Mouse (Mus musculus): ENCODE data around the gene Igfn1.

Gene Igfn1

DNA sequence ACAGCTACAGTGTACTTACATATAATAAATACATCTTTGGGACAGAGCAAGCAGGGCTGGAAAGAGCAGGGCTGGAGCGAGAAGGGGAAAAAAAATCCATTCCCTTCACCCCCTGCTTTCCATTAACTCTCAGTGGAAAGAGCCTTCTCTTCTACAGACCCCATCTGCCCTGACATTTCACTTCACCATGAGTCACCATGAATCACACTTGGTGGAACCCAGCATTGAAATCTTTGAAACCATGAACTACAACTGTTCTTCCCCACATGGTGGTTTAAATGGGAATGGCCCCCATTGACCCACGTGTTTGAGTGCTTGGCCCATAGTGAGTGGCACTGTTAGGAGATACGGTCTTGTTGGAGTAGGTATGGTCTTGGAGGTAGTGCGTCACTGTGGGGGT, 4.1 kb upstream of the Igfn1 start:
- intact Hi-C loops (cut with DNase I) = no loop called here

DNA sequence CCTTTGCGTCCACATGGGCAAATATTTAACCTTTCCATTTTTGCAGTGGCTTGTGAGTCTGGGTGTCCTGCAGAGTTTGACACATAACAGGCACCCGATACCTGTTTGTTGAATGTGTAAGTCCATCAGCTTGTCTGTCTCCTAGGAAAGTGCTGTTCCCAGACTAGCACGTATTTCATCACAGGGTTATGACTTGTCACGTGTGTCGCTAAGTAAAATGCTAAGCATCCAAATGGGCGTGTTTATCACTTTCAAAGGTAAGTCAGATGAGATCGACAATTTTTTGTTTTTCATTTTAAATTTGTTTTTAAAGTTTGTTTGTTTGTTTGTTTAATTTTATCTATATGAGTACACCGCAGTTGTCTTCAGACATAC, 2.0 kb upstream of the Igfn1 start:
- intact Hi-C loops (cut with DNase I) = loop anchor here (5.0 kb wide), 1 partner anchor 51 kb away; no protein-coding TSS in a partner anchor

DNA sequence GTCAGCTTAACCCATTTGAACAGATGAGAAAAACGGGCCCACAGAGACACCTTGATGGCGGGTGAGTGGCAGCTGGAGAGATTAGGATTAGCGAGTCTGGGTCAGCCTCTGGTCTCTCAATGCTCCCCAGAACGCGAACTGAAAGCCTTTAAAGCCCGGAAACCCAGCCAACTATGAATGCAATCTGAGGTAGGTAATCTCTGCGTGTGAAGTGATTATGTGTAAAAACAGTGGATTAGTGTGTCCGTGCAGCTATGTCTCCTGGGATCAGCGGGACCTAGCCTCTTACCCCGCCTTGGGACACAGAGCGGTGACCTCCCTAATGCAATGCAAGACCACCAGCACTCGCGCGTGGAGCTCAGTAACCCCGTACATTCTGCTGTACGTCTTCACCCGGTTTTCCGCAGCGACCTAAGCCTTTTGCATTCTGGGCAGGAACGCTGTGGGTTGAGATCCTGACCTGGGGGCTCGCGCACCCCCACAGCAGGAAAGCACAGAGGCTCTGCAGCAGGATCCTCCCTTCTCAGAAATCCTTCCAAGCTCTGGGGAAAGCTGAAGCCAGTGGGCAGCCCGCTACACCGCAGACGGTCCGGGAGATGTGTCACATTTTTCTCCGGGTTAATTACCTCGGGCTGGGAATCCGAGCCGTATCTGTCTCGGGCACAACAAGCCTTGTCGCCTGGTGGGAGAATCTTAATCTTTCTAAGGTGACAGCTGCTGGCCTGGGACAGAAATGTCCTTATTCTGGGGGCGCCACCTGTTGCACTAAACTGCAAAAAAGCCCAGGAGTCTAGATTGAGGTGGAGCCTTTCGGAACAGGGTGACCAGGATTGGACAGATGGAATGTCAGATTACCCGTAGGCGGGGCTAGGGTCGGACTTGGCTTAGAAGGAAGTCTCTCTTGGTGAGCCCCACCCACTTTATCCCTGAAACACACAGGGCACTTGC, 1.3 kb upstream of the Igfn1 start, which contains the start of gene Tmem9:
TSS of gene Tmem9 (plus strand) at position 940 of the 948 bp plus-strand sequence.
- intact Hi-C loops (cut with DNase I) = loop anchor here (5.0 kb wide), 1 partner anchor 50 kb away; no protein-coding TSS in a partner anchor

DNA sequence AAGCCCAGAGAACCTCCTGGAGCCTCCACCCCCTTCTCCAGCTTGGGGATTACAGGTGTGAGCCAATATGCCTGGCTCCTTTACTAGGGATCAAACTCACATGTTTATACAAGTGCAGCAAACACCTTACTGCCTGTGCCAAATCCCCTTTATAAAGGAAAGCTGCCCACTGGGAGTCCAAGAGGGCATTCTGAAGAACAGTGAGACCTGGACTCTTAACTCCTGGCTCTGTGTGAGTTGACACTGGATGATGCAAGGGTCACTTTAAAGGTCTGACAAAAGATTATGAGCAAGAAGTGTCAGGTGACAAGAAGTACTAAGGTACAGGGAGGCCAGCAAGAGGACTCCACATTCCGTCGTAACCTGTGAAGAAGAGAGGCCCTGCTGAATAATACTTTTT, 4.7 kb downstream of the Igfn1 start:
- intact Hi-C loops (cut with DNase I) = no loop called here

DNA sequence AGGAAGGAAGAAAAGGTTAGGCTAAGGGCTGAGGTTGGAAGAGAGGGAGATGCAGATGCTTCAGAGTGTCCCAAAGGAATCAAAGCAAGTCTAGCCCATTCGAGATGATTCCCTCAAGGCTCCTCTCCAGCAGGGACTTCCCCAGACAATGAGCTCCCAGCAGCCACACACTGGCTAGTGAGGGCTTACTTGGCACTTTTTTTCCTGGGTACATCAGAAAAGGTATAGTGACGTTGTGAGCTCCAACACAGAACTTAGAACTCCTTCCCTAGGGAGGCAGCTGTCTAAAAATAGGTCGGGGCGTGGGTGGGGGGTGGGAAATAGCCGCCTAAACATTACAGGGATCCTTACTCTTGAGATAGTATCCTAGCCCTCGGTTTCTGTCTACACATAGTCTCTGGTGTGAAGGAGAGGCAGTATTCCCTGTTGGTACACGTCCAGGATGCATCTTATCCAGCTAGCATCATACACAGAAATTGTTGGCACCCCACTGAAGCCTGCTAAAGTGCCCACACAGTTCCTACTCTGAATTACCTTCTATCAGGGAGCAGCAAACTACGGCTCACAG, 6.3 kb downstream of the Igfn1 start:
- intact Hi-C loops (cut with DNase I) = no loop called here

DNA sequence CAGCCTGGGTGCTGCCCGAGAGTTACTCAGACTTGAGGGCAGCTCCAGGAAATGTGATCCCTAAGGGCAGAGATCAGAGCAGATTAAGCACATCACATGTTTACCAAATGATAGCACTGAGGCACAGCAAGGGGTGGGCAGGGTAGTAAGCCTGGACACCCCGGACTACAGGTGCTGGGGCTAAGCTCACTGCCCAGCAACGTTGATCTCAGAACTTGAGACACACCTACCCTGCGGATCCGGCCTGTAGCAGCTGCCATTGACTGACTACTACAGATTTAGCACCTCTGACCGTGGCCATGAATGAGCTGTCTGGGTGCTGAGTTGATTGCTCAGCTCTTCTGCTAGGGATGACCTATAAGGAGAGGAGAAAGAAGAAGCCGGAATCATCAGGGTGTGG, 8.6 kb downstream of the Igfn1 start:
- intact Hi-C loops (cut with DNase I) = no loop called here

DNA sequence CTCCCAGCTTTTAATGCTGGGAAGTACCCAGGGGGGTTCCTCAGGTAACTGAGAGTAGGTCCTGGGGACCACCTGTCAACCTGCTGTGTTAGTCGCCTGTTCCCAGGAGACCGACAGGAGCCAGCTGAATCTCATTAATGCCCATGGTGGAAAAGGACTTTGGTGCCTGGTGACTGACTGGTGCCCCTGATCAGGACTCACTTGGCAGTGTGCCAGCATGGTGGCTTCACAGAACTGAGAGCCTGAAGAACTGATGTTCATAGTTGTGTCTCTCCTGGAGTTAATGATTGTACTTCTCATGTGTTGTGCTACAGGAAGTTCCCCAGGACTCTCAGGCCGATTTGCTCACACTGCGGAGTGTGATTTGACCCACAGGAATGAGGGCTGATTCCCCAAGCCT, 12.7 kb downstream of the Igfn1 start:
- intact Hi-C loops (cut with DNase I) = no loop called here

DNA sequence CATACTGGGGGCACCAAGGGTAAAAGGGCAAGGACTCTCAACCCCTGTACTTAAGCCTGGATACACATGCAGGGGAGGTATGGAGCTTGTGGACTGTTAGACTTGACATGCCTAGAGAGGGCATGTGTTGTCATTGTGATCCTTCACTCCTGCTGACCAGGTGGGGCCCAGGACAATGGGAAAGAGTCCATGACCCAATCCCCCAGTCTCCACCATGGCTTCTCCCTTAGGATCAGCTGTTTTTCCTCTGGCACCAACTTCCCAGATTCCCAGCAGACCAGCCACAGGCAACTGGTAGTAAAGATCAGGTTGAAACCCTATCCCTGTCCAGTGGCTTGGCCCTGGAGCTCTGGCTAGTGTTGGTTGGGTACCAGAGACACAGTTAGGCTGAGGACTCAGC, 16.3 kb downstream of the Igfn1 start:
- intact Hi-C loops (cut with DNase I) = no loop called here

DNA sequence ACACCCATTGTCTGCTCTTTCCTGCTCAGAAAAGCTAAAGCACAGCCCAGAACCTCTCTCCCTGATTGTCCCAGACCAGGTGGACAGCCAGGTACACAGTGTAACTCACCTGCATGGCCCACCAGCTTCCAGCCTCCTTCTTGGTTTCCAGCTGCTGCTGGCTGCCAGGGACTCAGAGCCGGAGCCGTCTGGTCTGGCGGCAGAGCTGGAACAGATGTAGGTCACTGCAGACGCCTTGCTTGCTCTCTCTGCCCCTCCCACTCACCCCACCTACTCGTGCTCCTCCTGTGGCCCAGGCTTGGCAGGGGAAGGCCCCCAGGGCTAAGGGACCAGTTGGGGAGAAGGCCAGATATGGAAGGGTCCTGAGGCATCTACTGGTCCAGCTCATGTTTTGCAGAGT, 22.0 kb downstream of the Igfn1 start:
- intact Hi-C loops (cut with DNase I) = no loop called here

DNA sequence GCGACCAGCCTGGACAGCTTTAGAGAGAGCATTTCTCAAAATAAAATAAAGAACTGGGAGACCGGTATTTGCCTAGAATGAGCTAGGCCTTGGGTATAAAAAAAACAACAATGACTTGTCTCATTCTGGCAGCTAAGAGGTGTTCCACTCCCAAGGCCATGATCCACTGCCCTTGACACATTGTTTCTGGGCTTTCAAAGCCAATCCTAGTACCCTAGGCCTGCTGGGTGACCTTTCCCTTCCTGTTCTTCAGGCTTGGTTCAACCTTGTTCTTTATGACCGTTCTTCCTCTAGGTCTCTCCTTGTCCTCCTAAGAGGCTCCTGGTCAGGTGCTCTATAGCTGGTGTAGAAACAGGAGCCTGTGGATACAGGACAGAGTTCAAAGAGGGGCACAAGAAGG, 33.6 kb downstream of the Igfn1 start:
- intact Hi-C loops (cut with DNase I) = no loop called here

DNA sequence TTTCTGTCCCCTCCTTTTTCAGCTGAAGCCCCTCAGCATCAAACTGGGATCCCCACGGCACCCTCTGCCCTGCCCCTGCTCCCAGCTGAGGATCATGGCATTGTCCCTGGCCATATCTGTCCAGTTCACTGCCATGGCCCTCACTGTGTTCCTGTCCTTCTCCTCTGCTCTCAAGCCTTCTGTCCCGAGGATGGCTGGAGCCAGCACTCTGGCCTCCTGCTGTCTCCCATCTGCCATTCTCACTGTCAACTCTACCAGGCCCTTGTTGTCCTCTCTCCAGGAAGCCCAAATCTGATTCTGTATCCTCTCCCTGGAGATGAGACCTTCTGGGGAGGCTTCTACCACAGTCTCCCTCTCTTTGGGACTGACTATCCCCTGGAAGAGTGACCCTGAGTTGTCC, 35.7 kb downstream of the Igfn1 start:
- intact Hi-C loops (cut with DNase I) = no loop called here

DNA sequence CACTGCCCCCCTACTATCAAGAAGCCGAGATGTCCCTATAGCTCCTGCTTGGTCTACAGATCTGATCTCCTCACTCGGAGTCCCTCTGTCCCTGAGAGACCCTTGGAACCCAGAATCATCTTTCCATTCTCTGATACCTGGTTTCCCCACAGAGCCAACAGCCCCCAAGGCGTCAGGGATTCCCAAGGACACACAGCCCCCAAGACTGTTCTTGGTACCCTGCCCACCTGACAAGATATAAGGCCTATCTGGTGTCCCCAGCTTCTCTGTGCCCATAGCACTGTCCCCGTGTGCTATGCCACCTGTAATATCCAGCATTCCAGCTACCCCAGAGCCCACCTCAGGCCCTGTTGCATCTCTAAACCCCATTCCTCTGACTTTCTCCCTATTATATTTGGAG, 38.4 kb downstream of the Igfn1 start:
- intact Hi-C loops (cut with DNase I) = no loop called here

DNA sequence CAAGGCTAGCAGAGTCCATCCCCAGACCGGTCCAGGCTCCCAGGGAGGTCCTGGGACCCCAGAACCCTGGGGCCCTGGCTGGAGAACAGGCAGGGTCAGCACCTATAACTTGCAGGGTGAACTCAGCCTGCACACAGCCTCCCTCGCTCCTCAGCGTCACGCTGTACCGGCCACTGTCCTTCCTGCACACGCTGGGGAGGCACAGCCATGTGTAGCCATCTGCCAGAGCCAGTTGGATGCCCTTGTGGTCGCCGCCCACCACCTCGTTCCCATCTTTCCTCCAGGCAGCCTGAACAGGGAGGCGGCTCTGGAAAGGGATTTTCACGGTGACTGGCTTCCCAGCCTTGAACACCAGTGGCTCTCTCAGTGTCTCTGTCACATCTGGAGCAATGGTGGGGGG, 41.6 kb downstream of the Igfn1 start:
- intact Hi-C loops (cut with DNase I) = no loop called here

DNA sequence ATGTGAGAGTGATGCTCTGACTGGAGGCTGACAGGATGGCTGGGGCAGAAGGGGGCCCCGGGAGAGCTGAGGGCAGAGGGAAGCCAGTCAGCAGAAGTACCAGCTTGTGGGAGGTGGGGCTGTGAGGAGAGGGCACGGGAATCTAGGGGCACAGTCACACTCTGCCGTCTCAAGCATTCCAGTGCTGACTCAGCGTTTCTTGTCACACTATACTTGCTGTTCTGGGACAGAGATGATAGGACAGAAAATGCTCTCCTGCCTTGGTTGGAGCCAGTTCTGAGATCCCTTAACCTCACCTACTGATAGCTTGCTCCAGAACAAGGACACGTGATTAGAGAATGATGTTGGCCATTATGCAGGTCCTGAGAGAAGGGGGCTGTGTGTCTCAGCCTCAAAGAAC, 43.0 kb downstream of the Igfn1 start:
- intact Hi-C loops (cut with DNase I) = no loop called here

DNA sequence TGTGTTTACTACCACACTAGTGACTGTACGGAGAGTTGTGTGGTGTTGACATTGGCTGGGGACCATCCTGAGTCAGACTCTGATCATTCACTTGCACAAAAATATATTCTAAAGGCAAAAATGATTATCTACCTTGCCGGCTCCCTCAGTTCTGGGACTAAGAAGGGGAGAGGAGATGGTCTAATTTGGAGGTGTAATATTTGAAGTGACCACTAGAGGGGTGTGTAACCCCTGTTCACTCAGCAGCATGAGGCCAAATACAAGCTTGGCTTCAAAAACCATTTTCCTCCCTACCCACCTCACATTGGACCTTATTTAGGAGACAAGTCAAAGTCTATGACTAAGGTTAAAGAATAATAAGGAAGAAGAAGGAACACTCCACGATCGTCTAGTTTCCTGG, 47.7 kb downstream of the Igfn1 start:
- intact Hi-C loops (cut with DNase I) = loop anchor here (5.0 to 10.0 kb wide), 2 partner anchors 49 to 86 kb away; partner anchors contain the start of genes Igfn1 and Tmem9

DNA sequence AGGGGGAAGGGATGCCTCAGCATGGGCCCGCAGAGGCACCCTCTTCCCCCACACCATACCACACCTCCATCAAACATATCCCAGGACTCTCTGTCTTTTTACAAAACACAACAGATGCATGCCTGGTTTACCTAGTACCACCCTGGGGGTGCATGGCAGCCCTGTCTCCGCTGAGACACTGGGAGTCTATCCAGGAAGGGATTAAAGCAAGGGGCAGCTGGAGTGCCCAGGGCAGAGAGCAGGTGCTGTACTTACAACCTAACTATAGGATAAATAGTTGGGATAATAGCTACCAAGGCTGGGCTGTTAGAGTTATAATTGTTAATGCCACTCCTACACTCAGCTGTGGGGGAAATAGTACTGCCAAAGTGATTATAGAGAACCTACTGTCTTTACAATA, 57.3 kb downstream of the Igfn1 start:
- intact Hi-C loops (cut with DNase I) = no loop called here

DNA sequence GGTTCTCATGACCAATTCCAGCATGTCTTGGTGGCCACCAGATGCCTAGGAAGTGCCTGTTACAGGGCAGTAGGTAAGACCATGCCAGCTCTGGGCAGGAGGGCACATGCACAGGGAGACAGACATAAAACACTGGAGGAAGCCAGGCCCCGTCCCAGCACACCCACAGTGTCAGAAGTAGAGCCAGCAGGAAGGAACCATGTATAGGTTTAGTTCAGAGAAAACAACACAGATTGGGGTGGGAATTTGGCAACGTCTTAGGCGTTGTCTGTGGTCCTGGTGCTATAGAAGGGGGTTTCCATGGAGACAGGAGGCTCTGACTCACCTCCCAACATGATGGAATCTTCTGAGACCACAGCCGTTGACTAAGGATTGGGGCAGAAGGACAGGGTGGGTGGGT, 59.9 kb downstream of the Igfn1 start:
- intact Hi-C loops (cut with DNase I) = no loop called here

DNA sequence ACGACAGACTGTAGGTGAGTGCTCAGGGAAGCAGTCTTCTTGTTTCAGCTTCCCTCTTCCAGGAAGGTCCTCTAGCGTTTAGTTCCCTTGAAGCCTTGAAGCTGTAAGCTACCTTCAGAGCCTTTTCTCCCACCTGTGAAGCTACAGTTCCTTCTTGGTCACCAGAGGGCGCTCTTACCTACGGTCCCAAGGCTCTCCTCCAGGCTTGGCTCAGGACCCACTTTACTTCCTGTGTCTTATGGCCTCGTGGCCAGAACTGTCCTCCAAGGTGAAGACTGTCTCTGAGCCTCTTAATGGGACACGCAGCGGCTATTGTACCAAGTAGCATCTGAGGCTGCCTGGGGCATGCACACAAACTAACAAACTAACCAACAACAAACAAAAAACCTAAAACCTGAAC, 60.4 kb downstream of the Igfn1 start:
- intact Hi-C loops (cut with DNase I) = loop anchor here (2.0 kb wide), 2 partner anchors 81 to 99 kb away; no protein-coding TSS in a partner anchor

DNA sequence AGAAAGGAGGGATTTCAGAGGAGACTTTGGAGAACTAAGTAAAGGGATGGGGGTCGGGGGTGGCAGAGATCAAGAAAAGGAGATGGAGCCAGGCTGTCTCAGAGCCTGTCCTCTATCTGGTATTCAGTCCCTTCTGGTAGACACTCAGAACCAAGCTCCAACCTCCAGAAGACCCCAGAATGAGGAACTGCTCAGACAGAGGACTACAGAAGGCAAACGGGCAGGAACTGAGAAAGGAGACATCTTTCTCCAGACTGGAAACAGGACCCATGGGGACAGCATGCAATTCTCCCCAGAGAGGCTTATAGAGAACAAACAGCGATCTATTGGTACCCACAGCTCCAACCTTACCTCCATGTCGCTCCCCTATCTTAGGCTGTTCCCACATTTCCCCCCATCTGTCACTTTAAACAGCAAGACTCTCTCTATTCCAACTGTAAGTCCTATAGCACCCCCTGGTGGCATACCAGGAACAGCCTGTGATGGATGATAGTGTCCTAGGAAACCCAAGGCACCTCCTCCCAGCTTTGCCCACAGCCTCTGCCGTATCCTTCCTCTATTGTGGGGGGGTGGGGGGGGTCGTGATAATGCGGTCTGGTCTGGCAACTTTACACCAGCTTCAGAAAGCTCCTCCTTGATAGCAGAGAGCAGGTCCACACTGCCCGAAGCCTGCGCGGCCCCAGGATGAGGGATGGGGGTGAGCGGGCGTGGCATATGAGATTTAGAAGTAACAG, 61.4 kb downstream of the Igfn1 start:
- intact Hi-C loops (cut with DNase I) = loop anchor here (2.0 kb wide), 2 partner anchors 80 to 98 kb away; no protein-coding TSS in a partner anchor

DNA sequence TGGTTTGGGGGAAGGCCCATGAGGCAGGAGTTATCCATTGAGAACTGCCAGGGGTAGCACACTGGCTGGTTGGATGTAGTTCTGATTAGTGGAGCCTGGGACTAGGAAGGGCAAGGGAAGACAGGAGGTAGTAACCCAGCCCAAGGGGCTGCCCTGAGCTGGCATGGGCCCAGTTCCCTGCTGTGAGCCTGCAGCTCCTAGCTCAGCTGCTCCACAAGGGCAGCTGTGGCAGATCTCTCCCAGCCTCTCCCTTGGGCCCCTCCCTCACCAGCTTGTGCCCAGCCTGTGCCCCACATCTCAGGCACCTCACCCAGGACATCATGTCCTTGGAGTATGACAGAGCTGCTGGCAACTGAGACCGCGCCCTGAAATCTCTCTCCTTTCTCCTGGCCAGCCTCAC, 62.4 kb downstream of the Igfn1 start:
- intact Hi-C loops (cut with DNase I) = loop anchor here (2.0 kb wide), 2 partner anchors 79 to 97 kb away; no protein-coding TSS in a partner anchor

DNA sequence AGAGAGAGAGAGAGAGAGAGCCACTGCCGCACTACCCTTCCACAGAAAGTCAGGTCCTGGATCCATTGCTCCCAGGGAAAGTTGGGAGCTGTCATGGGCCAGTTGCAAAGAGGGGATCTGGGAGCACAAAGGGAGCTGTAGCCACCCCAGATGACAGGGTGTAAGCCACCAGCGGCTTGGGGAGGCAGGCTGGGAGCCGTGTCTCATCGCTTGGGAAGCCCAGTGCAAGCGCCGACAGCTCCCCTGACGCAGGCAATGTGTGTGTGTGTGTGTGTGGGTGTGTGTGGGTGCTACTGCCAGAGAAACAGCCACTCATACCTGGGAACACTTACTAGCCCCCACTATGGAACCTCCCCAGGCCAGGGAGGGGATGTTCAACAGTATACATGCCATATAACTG, 64.0 kb downstream of the Igfn1 start:
- intact Hi-C loops (cut with DNase I) = no loop called here
